Mouse (Mus musculus) monocyte, adult 5-6 weeks (primary cell): ENCODE measurements at regions not wholly inside any gene's neighbourhood (a gene's known extent, or its start where the extent isn't known, plus 50 kb on each side); places are given as distances from the start of the nearest gene placed in this dataset.

Experiments
- ATAC-seq: fragments of 153-309, 156-312 bp; replicated peaks from 2 replicates; pipeline ENCODE4 v1.8.0; 2017; ENCODE audit warnings: mild to moderate bottlenecking; ENCODE audit not compliant: low TSS enrichment, insufficient number of reproducible peaks, severe bottlenecking, poor library complexity, low FRiP score

DNA sequence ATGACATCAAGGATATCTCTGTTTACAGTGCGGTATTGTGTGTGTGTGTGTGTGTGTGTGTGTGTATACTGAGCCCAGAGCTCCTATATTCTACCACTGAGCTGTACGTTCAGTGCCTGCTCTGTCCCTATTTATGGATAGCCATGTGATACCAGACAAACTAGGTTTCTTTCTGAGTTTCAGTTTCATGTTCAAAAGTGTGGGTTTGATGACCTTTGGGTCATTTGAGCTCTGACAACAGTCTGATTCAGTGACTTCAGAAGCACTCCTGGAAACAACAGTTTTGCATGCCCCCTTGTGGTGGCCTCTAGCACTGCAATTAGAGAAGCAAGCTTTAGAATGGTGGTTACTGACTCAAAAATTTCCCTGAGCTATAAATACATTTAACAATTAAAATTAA, 50.9 kb upstream of the Tent2 start:
- peak; percentile 92 for ATAC-seq

DNA sequence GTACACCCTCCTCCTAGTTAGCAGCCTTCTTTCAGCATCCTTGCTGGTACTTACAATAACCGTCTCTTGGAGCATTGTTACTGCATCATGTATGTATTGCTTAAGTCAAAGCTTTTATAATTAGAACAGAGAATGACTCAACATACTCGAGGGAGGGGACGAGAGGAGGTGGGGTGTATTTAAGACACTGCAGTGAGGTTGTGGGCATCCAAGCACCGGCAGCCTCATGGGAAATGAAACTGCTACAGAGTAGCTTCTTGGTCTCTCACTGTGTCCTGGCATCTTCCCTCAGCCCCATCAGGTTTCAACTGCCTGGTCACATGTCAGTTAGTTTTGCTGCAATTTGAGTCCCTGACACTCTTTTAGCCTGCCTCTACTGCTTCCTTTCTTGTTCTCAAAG, 50.7 kb upstream of the Homer1 start:
- peak; percentile 79 for ATAC-seq
